Mouse (Mus musculus) midbrain, embryonic 13.5 days (tissue): Measurements from ENCODE around the gene Plekhh1. TPM values are rescaled to one million over a fixed set of nuclear protein-coding genes. Genes with fewer than 3 reads are reported as not detected.
A peak's percentile ranks its signal among the peaks of the same experiment; 100 is the strongest.

ENCODE experiments used
- ATAC-seq: fragments of 200-750 bp; cut with Nextera tagmentation; 2 replicates; pipeline ENCODE4 v1.8.0; 2017; ENCODE audit warnings: mild to moderate bottlenecking, moderate TSS enrichment, moderate library complexity
- H3K27ac ChIP-seq: fragments of 300-500 bp; sonication (generic); 2 replicates; pipeline ENCODE4 v1.5.1; 2015; ENCODE audit warnings: inconsistent platforms, mild to moderate bottlenecking, moderate library complexity
- H3K27me3 ChIP-seq: fragments of 300-500 bp; sonication (generic); 2 replicates; pipeline ENCODE4 v1.6.1; 2015; ENCODE audit warnings: mild to moderate bottlenecking, inconsistent platforms
- H3K36me3 ChIP-seq: fragments of 300-500 bp; sonication (generic); 2 replicates; pipeline ENCODE4 v1.6.1; 2015; ENCODE audit warnings: mild to moderate bottlenecking, inconsistent platforms
- H3K4me1 ChIP-seq: fragments of 300-500 bp; sonication (generic); replicated peaks from 2 replicates; pipeline ENCODE4 v1.6.1; 2015; ENCODE audit warnings: inconsistent platforms
- H3K4me2 ChIP-seq: fragments of 300-500 bp; sonication (generic); replicated peaks from 2 replicates; pipeline ENCODE4 v1.6.1; 2015; ENCODE audit warnings: moderate library complexity, mild to moderate bottlenecking, inconsistent platforms
- H3K4me3 ChIP-seq: fragments of 300-500 bp; sonication (generic); replicated peaks from 2 replicates; pipeline ENCODE4 v1.5.1; 2015; ENCODE audit warnings: mild to moderate bottlenecking, inconsistent platforms
- H3K9ac ChIP-seq: fragments of 300-500 bp; sonication (generic); replicated peaks from 2 replicates; pipeline ENCODE4 v1.6.1; 2015; ENCODE audit warnings: mild to moderate bottlenecking, inconsistent platforms
- H3K9me3 ChIP-seq: fragments of 300-500 bp; sonication (generic); 2 replicates; pipeline ENCODE4 v1.6.1; 2016; ENCODE audit warnings: mild to moderate bottlenecking, inconsistent platforms
- WGBS: fragments of 180-500 bp; shearing (Covaris S2); methylation state at CpG from one replicate; pipeline ENCODE4 v1.1.7; 2015; 5-methylcytosine and 5-hydroxymethylcytosine counted together
- polyA plus RNA-seq: library from polyadenylated mRNA; unstranded; fragments of >200 nt; fragmentation: Nextera tagmentation; extraction: Ambion mirVana; gene quantifications from 2 replicates; pipeline ENCODE4 v1.2.1, GENCODE M21; 2015

Plekhh1 gene
- polyA plus RNA-seq, 1 experiment from 2014 or later: 4.0 TPM

- Histone ChIP-seq H3K9me3 (no peaks in the 10 kb centered on the region), H3K27ac (no peak overlapping the region), H3K4me1 (no peaks in the 10 kb centered on the region), H3K4me3 (no peak overlapping the region), H3K9ac (no peak overlapping the region), H3K4me2 (no peak overlapping the region), H3K27me3 (no peaks in the 10 kb centered on the region), H3K36me3 (peaks cover 35% of the 10 kb centered on the region)
- ATAC-seq: no peak
- WGBS: 87% methylated on average over 7 of the region's 7 CpGs
Measured at GRCm38 (mm10) chr12:79060766-79061652, 32.0 kb downstream of the Plekhh1 start.

GRCm38 (mm10) chr12:79064451-79064850 is 35.5 kb downstream of the Plekhh1 start:
- H3K4me3 ChIP-seq: no peak overlapping the region
- no peaks in the 10 kb centered on the region for H3K27me3 ChIP-seq
- no peaks in the 10 kb centered on the region for H3K4me1 ChIP-seq
- WGBS: 93% methylated on average over 13 of the region's 13 CpGs
- no peaks in the 10 kb centered on the region for H3K9me3 ChIP-seq
- peaks cover 64% of the 10 kb centered on the region for H3K36me3 ChIP-seq
- no peak overlapping the region for H3K4me2 ChIP-seq
- ATAC-seq: no peak
- no peak overlapping the region for H3K27ac ChIP-seq
- no peak overlapping the region for H3K9ac ChIP-seq

- peaks cover 71% of the 10 kb centered on the region for H3K36me3 ChIP-seq
- no peaks in the 10 kb centered on the region for H3K4me1 ChIP-seq
- H3K27ac ChIP-seq: no peak overlapping the region
- no peaks in the 10 kb centered on the region for H3K9me3 ChIP-seq
- no peak overlapping the region for H3K9ac ChIP-seq
- ATAC-seq: no peak
- no peak overlapping the region for H3K4me2 ChIP-seq
- H3K27me3 ChIP-seq: no peaks in the 10 kb centered on the region
- WGBS: 84% methylated on average over 9 of the region's 9 CpGs
- no peak overlapping the region for H3K4me3 ChIP-seq
Measured at GRCm38 (mm10) chr12:79066431-79066830, 37.5 kb downstream of the Plekhh1 start.

- WGBS: 91% methylated on average over 5 of the region's 5 CpGs
- Histone ChIP-seq H3K36me3 (peaks cover 77% of the 10 kb centered on the region), H3K9me3 (no peaks in the 10 kb centered on the region)
Measured at GRCm38 (mm10) chr12:79067526-79067925, 38.6 kb downstream of the Plekhh1 start.

GRCm38 (mm10) chr12:79068306-79068705 is 39.3 kb downstream of the Plekhh1 start:
- Histone ChIP-seq H3K9ac (no peak overlapping the region), H3K4me1 (no peaks in the 10 kb centered on the region), H3K4me2 (no peak overlapping the region), H3K4me3 (no peak overlapping the region), H3K36me3 (peaks cover 83% of the 10 kb centered on the region), H3K27me3 (no peaks in the 10 kb centered on the region), H3K9me3 (no peaks in the 10 kb centered on the region), H3K27ac (no peak overlapping the region)
- WGBS: 94% methylated on average over 11 of the region's 11 CpGs
- no peak for ATAC-seq

More at GRCm38 (mm10) chr12:79067526-79067925, 38.6 kb downstream of the Plekhh1 start:
- no peaks in the 10 kb centered on the region for H3K4me1 ChIP-seq
- H3K27ac ChIP-seq: no peak overlapping the region
- no peak for ATAC-seq
- H3K4me3 ChIP-seq: no peak overlapping the region
- H3K27me3 ChIP-seq: no peaks in the 10 kb centered on the region
- no peak overlapping the region for H3K9ac ChIP-seq
- H3K4me2 ChIP-seq: no peak overlapping the region

GRCm38 (mm10) chr12:79069187-79069608 is 40.2 kb downstream of the Plekhh1 start:
- Histone ChIP-seq H3K4me2 (no peak overlapping the region), H3K27me3 (no peaks in the 10 kb centered on the region), H3K27ac (no peak overlapping the region), H3K9me3 (no peaks in the 10 kb centered on the region), H3K4me3 (no peak overlapping the region), H3K9ac (no peak overlapping the region), H3K36me3 (peaks cover 83% of the 10 kb centered on the region), H3K4me1 (no peaks in the 10 kb centered on the region)
- no peak for ATAC-seq
- 90% methylated on average over 6 of the region's 6 CpGs for WGBS

- no peaks in the 10 kb centered on the region for H3K9me3 ChIP-seq
- no peak overlapping the region for H3K27ac ChIP-seq
- 89% methylated on average over 6 of the region's 6 CpGs for WGBS
- no peak overlapping the region for H3K4me3 ChIP-seq
- H3K9ac ChIP-seq: no peak overlapping the region
- ATAC-seq: no peak
- no peaks in the 10 kb centered on the region for H3K4me1 ChIP-seq
- H3K36me3 ChIP-seq: peaks cover 82% of the 10 kb centered on the region
- H3K27me3 ChIP-seq: no peaks in the 10 kb centered on the region
- no peak overlapping the region for H3K4me2 ChIP-seq
Measured at GRCm38 (mm10) chr12:79069916-79070315, 41.0 kb downstream of the Plekhh1 start.

- WGBS: 95% methylated on average over 9 of the region's 9 CpGs
- Histone ChIP-seq H3K9ac (no peak overlapping the region), H3K27me3 (no peaks in the 10 kb centered on the region), H3K36me3 (peaks cover 82% of the 10 kb centered on the region), H3K27ac (no peak overlapping the region), H3K4me2 (no peak overlapping the region), H3K4me3 (no peak overlapping the region), H3K9me3 (no peaks in the 10 kb centered on the region), H3K4me1 (no peaks in the 10 kb centered on the region)
- no peak for ATAC-seq
Measured at GRCm38 (mm10) chr12:79070736-79071333, 41.9 kb downstream of the Plekhh1 start.

- Histone ChIP-seq H3K27me3 (no peaks in the 10 kb centered on the region), H3K36me3 (peaks cover 85% of the 10 kb centered on the region), H3K4me2 (no peak overlapping the region), H3K4me3 (no peak overlapping the region), H3K9me3 (no peaks in the 10 kb centered on the region), H3K9ac (no peak overlapping the region), H3K27ac (no peak overlapping the region), H3K4me1 (no peaks in the 10 kb centered on the region)
- 97% methylated on average over 6 of the region's 6 CpGs for WGBS
- no peak for ATAC-seq
Measured at GRCm38 (mm10) chr12:79072576-79072975, 43.6 kb downstream of the Plekhh1 start.

GRCm38 (mm10) chr12:79073362-79073761 is 44.4 kb downstream of the Plekhh1 start:
- no peak overlapping the region for H3K9ac ChIP-seq
- WGBS: 98% methylated on average over 6 of the region's 6 CpGs
- H3K4me1 ChIP-seq: no peaks in the 10 kb centered on the region
- no peak overlapping the region for H3K4me2 ChIP-seq
- H3K27me3 ChIP-seq: no peaks in the 10 kb centered on the region
- H3K4me3 ChIP-seq: no peak overlapping the region
- peaks cover 85% of the 10 kb centered on the region for H3K36me3 ChIP-seq
- H3K27ac ChIP-seq: no peak overlapping the region
- H3K9me3 ChIP-seq: no peaks in the 10 kb centered on the region
- ATAC-seq: no peak

GRCm38 (mm10) chr12:79089182-79089812 is 60.3 kb downstream of the Plekhh1 start, which contains the start of gene Pigh:
TSS of gene Pigh (minus strand) at chr12:79089651.
- Histone ChIP-seq H3K27ac (peak within 1 kb of the TSS; percentile 64; the same call in 1 of the 2 replicates), H3K4me1 (peaks cover 21% of the 10 kb centered on the region), H3K27me3 (no peaks in the 10 kb centered on the region), H3K36me3 (peaks cover 11% of the 10 kb centered on the region), H3K9ac (peak within 1 kb of the TSS; percentile 86), H3K4me2 (peak within 1 kb of the TSS; percentile 70), H3K4me3 (peak within 1 kb of the TSS; percentile 65), H3K9me3 (no peaks in the 10 kb centered on the region)
- peak; percentile 99 for ATAC-seq
- under 1% methylated on average over 49 of the region's 53 CpGs for WGBS

- Histone ChIP-seq H3K9ac (no peak overlapping the region), H3K36me3 (no peaks in the 10 kb centered on the region), H3K27ac (no peak overlapping the region), H3K27me3 (no peaks in the 10 kb centered on the region), H3K4me3 (no peak overlapping the region), H3K4me2 (no peak overlapping the region), H3K4me1 (peaks cover 14% of the 10 kb centered on the region), H3K9me3 (no peaks in the 10 kb centered on the region)
- WGBS: 59% methylated on average over 4 of the region's 4 CpGs
- ATAC-seq: no peak
Measured at GRCm38 (mm10) chr12:79092569-79092968, 63.6 kb downstream of the Plekhh1 start.
